Mouse (Mus musculus) embryonic facial prominence, embryonic 14.5 days (tissue): ENCODE results near the gene Adgra3. TPM values are rescaled to one million over a fixed set of nuclear protein-coding genes. Genes with fewer than 3 reads are reported as not detected.

ENCODE experiments used
- ATAC-seq: fragments of 200-750 bp; cut with Nextera tagmentation; 2 replicates; pipeline ENCODE4 v1.8.0; 2017; ENCODE audit warnings: low read depth, moderate number of reproducible peaks, moderate TSS enrichment
- DNase-seq: peaks from one replicate; pipeline ENCODE4 v3.0.0-alpha.2; 2015; ENCODE audit warnings: low spot score
- H3K27ac ChIP-seq: fragments of 300-500 bp; sonication (generic); replicated peaks from 2 replicates; pipeline ENCODE4 v1.5.1; 2014; ENCODE audit warnings: low read depth, mild to moderate bottlenecking, low read length, moderate library complexity
- H3K27me3 ChIP-seq: fragments of 300-500 bp; sonication (generic); replicated peaks from 2 replicates; pipeline ENCODE4 v1.6.1; 2014; ENCODE audit warnings: low read length; ENCODE audit not compliant: control insufficient read depth, insufficient read depth
- H3K36me3 ChIP-seq: fragments of 300-500 bp; sonication (generic); 2 replicates; pipeline ENCODE4 v1.6.1; 2014; ENCODE audit warnings: low read length, mixed read lengths; ENCODE audit not compliant: control insufficient read depth, insufficient read depth
- H3K4me1 ChIP-seq: fragments of 300-500 bp; sonication (generic); 2 replicates; pipeline ENCODE4 v1.6.1; 2014; ENCODE audit warnings: antibody characterized with exemption, low read length; ENCODE audit not compliant: control insufficient read depth, insufficient read depth
- H3K4me2 ChIP-seq: fragments of 300-500 bp; sonication (generic); 2 replicates; pipeline ENCODE4 v1.6.1; 2014; ENCODE audit warnings: low read depth, mild to moderate bottlenecking, low read length, moderate library complexity, mixed read lengths
- H3K4me3 ChIP-seq: fragments of 300-500 bp; sonication (generic); 2 replicates; pipeline ENCODE4 v1.5.1; 2014; ENCODE audit warnings: low read depth, mild to moderate bottlenecking, low read length
- H3K9ac ChIP-seq: fragments of 300-500 bp; sonication (generic); 2 replicates; pipeline ENCODE4 v1.6.1; 2014; ENCODE audit warnings: low read depth, mild to moderate bottlenecking, low read length, moderate library complexity, mixed read lengths
- H3K9me3 ChIP-seq: fragments of 300-500 bp; sonication (generic); 2 replicates; pipeline ENCODE4 v1.6.1; 2016; ENCODE audit warnings: low read length; ENCODE audit not compliant: control insufficient read depth
- WGBS: fragments of 180-500 bp; shearing (Covaris S2); extraction: QIAGEN DNeasy Blood & Tissue Kit; methylation state at CpG from one replicate; pipeline ENCODE4 v1.1.7; 2014; 5-methylcytosine and 5-hydroxymethylcytosine counted together
- polyA plus RNA-seq: library from polyadenylated mRNA; unstranded; fragments of >200 nt; fragmentation: Nextera tagmentation; extraction: Ambion mirVana; gene quantifications from 2 replicates; pipeline ENCODE4 v1.2.1, GENCODE M21; 2014

Gene Adgra3
- polyA plus RNA-seq, 1 experiment from 2014 or later: 38.3 TPM

GRCm38 (mm10) chr5:49915695-49916106 is 143.1 kb downstream of the Adgra3 start:
- peak; percentile 44 for DNase-seq
- Histone ChIP-seq H3K4me3 (no peak overlapping the region), H3K27ac (no peak overlapping the region), H3K4me2 (no peak overlapping the region), H3K27me3 (no peaks in the 10 kb centered on the region), H3K9me3 (no peaks in the 10 kb centered on the region), H3K9ac (no peak overlapping the region), H3K36me3 (no peaks in the 10 kb centered on the region), H3K4me1 (no peaks in the 10 kb centered on the region)
- 56% methylated on average over 2 of the region's 2 CpGs for WGBS
- peak; percentile 87 for ATAC-seq
